Mouse (Mus musculus) forebrain, embryonic 11.5 days (tissue): ENCODE results near the gene Hdgf. TPM values are rescaled to one million over a fixed set of nuclear protein-coding genes. Genes with fewer than 3 reads are reported as not detected.
"Not testable (repeated sequence)": the region's sequence is repeated elsewhere in the genome, so short reads cannot be mapped to it uniquely, and the experiment has no call there.

Source experiments
- ATAC-seq: fragments of 200-750 bp; cut with Nextera tagmentation; replicated peaks from 2 replicates; pipeline ENCODE4 v1.8.0; 2017; ENCODE audit warnings: moderate TSS enrichment; ENCODE audit not compliant: low FRiP score
- DNase-seq: peaks from one replicate; pipeline ENCODE4 v3.0.0-alpha.2; 2017; ENCODE audit warnings: low spot score
- H3K27ac ChIP-seq: fragments of 300-500 bp; sonication (generic); 2 replicates; pipeline ENCODE4 v1.5.1; 2014; ENCODE audit warnings: low read depth, low read length
- H3K27me3 ChIP-seq: fragments of 300-500 bp; sonication (generic); 2 replicates; pipeline ENCODE4 v1.6.1; 2014; ENCODE audit warnings: mild to moderate bottlenecking, low read length, mixed read lengths; ENCODE audit not compliant: control insufficient read depth, insufficient read depth
- H3K36me3 ChIP-seq: fragments of 300-500 bp; sonication (generic); 2 replicates; pipeline ENCODE4 v1.6.1; 2014; ENCODE audit warnings: mild to moderate bottlenecking, low read length, moderate library complexity, mixed read lengths; ENCODE audit not compliant: control insufficient read depth, insufficient read depth
- H3K4me1 ChIP-seq: fragments of 300-500 bp; sonication (generic); replicated peaks from 2 replicates; pipeline ENCODE4 v1.6.1; 2014; ENCODE audit warnings: low read length, mixed read lengths; ENCODE audit not compliant: control insufficient read depth, insufficient read depth
- H3K4me2 ChIP-seq: fragments of 300-500 bp; sonication (generic); 2 replicates; pipeline ENCODE4 v1.6.1; 2014; ENCODE audit warnings: low read depth, mild to moderate bottlenecking, low read length, moderate library complexity, mixed read lengths; ENCODE audit not compliant: severe bottlenecking
- H3K4me3 ChIP-seq: fragments of 300-500 bp; sonication (generic); 2 replicates; pipeline ENCODE4 v1.5.1; 2014; ENCODE audit warnings: low read depth, low read length
- H3K9ac ChIP-seq: fragments of 300-500 bp; sonication (generic); 2 replicates; pipeline ENCODE4 v1.6.1; 2014; ENCODE audit warnings: low read length
- H3K9me3 ChIP-seq: fragments of 300-500 bp; sonication (generic); 2 replicates; pipeline ENCODE4 v1.6.1; 2016; ENCODE audit warnings: low read length, mixed read lengths; ENCODE audit not compliant: control insufficient read depth
- WGBS: fragments of 180-500 bp; shearing (Covaris S2); extraction: QIAGEN DNeasy Blood & Tissue Kit; methylation state at CpG from one replicate; pipeline ENCODE4 v1.1.7; 2014; 5-methylcytosine and 5-hydroxymethylcytosine counted together
- polyA plus RNA-seq: library from polyadenylated mRNA; unstranded; fragments of >200 nt; fragmentation: Nextera tagmentation; extraction: Ambion mirVana; gene quantifications from 2 replicates; pipeline ENCODE4 v1.2.1, GENCODE M21; 2014

The Hdgf gene
- 325 and 329 TPM in 2 replicates for polyA plus RNA-seq

DNA sequence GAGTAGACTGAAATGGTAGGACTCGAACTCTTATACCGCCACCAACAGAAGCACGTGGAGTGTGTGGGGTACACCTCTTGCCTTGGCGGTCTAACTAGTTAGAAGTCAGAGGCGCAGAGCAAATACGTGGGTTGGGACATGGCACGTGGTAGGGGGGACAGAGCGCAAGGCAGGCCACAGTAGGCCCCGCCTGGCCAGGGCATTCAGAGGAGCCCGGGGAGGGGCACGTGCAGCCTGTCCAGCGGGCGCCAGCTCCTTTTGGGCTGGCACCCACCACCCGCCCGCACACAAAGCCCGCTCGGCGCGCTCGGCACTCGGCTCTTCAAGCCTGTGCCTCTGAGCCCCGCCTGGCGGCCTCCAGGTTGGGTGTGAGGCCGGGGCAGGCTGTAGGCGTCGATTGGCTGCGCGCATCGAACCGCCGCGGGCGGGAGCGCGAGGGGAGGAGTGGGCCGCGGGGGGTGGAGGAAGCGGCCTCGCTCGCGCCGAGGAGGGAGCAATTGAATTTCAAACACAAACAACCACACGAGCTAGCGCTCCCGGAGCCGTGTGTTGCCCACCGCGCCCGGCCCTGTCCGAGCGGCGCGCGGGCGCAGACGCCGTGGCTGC lies at the start of gene Hdgf:
Gene Hdgf (plus strand): TSS at position 442 of the 606 bp plus-strand sequence.
- Histone ChIP-seq H3K27ac (peak within 1 kb of the TSS; percentile 89), H3K36me3 (no peaks in the 10 kb centered on the region), H3K9ac (peak within 1 kb of the TSS; percentile 99), H3K9me3 (no peaks in the 10 kb centered on the region), H3K4me3 (peak within 1 kb of the TSS; percentile 99), H3K4me1 (peaks cover 22% of the 10 kb centered on the region), H3K4me2 (peak within 1 kb of the TSS; percentile 78), H3K27me3 (no peaks in the 10 kb centered on the region)
- WGBS, result under 1% methylated on average over 54 of the region's 57 CpGs
- peak; percentile 94 for ATAC-seq
- peak; percentile 99 for DNase-seq

DNA sequence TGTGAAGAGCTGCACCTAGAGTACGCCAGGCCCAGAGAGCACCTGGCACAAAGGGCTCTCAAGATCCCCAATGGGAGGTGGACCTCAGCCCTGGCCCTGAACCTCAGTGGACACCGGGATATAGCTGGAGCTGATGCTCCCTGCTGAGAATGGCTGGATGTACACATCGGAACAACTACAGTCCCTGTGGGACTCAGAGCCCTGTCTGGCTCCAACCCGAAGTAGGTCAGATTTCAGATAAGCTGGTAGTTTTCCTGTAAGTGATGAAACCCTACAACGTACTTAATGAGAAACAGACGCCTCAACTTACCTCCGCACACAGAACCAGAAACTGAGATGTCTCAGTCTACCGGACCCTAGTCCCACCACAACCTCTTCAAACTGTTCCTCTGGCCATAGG lies 48.5 kb upstream of the Hdgf start:
- ATAC-seq (no peak), DNase-seq (no peak)
- WGBS, result 82% methylated on average over 8 of the region's 8 CpGs
- Histone ChIP-seq H3K27me3 (no peaks in the 10 kb centered on the region), H3K36me3 (peaks cover 12% of the 10 kb centered on the region; the same call in 1 of the 2 replicates), H3K9ac (no peak overlapping the region), H3K4me3 (no peak overlapping the region), H3K27ac (no peak overlapping the region), H3K9me3 (no peaks in the 10 kb centered on the region), H3K4me2 (no peak overlapping the region), H3K4me1 (no peaks in the 10 kb centered on the region)

- Histone ChIP-seq H3K27me3 (no peaks in the 10 kb centered on the region), H3K9me3 (no peaks in the 10 kb centered on the region), H3K9ac (no peak overlapping the region), H3K4me1 (no peaks in the 10 kb centered on the region), H3K27ac (no peak overlapping the region), H3K4me3 (no peak overlapping the region), H3K36me3 (peaks cover 12% of the 10 kb centered on the region; the same call in 1 of the 2 replicates), H3K4me2 (no peak overlapping the region)
- WGBS, result 37% methylated on average over 3 of the region's 3 CpGs
- no peak for ATAC-seq
- DNase-seq, result peak; percentile 67
Observed at GRCm38 (mm10) chr3:87859813-87860212, 46.3 kb upstream of the Hdgf start.

DNA sequence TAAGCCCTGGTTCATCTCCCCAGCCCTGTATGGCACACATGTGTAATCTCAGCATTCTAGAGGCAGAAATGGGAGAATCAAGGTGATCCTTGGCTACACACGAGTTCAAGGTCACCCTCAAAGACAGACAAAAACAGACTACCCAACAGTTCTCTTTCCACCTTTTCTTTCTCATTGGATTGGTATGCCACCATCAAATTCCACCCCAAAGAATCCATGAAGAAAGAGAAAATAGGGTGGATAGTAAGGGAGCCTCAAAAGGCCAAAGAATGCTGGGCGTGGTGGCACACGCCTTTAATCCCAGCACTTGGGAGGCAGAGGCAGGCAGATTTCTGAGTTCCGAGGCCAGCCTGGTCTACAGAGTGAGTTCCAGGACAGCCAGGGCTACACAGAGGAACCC lies 42.0 kb upstream of the Hdgf start:
- not testable (repeated sequence) for H3K9ac ChIP-seq, H3K4me3 ChIP-seq, ATAC-seq, H3K27ac ChIP-seq, H3K4me1 ChIP-seq, DNase-seq, H3K4me2 ChIP-seq, H3K9me3 ChIP-seq, H3K27me3 ChIP-seq
- WGBS, result 92% methylated on average over 4 of the region's 4 CpGs
- peaks cover 14% of the 10 kb centered on the region for H3K36me3 ChIP-seq

DNA sequence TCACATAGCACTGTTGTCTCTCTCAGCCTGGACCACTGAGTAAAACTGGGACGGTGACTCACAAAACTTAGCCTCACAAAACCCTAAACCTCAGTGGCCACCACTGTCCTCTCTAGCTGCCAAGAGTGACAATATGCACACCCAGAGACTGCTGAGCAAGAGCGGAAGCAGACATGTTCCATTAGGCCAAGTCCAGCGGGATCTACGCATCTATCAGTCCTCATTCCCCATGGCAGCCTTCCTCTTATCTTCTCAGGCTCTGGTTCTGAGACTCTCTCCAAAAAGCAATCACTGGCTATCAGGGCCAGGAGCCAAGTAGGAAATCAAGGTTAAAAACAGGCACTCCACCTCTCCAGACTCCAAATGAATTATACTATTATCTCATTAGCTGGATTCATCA lies 28.4 kb upstream of the Hdgf start:
- 96% methylated on average over 4 of the region's 4 CpGs for WGBS
- Histone ChIP-seq H3K36me3 (peaks cover 3% of the 10 kb centered on the region), H3K27me3 (no peaks in the 10 kb centered on the region), H3K9me3 (no peaks in the 10 kb centered on the region), H3K4me3 (no peak overlapping the region), H3K4me2 (no peak overlapping the region), H3K4me1 (no peaks in the 10 kb centered on the region), H3K27ac (no peak overlapping the region), H3K9ac (no peak overlapping the region)
- ATAC-seq, result no peak
- DNase-seq, result no peak

DNA sequence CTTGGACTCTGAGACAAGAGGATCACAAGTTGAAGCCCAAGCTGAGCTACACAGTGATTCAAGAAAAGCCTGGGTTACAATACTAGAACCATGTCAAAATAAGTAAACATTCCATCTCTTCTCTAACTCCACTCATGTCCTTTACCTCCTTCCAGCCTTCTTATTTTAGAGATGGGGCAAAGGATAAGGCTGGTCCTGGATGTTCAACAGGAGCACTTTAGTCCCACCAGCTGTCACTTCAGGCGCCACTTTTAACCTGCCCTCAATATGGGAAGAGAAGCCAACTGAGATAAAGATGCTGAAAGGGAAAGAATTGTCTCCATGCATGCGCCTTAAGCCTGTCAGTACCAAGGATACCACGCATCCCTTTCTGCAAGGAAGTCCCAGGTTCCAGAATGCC lies 21.8 kb upstream of the Hdgf start:
- H3K4me2 ChIP-seq, result peak overlapping the region; percentile 59
- no peaks in the 10 kb centered on the region; the same call in 1 of the 2 replicates for H3K9me3 ChIP-seq
- H3K27me3 ChIP-seq, result no peaks in the 10 kb centered on the region
- no peak overlapping the region for H3K27ac ChIP-seq
- H3K4me3 ChIP-seq, result peak overlapping the region; percentile 97
- peaks cover 3% of the 10 kb centered on the region for H3K36me3 ChIP-seq
- ATAC-seq (no peak), DNase-seq (no peak)
- peak overlapping the region; percentile 92 for H3K9ac ChIP-seq
- 5% methylated on average over 3 of the region's 3 CpGs for WGBS
- H3K4me1 ChIP-seq, result peaks cover 5% of the 10 kb centered on the region; the same call in 1 of the 2 replicates

DNA sequence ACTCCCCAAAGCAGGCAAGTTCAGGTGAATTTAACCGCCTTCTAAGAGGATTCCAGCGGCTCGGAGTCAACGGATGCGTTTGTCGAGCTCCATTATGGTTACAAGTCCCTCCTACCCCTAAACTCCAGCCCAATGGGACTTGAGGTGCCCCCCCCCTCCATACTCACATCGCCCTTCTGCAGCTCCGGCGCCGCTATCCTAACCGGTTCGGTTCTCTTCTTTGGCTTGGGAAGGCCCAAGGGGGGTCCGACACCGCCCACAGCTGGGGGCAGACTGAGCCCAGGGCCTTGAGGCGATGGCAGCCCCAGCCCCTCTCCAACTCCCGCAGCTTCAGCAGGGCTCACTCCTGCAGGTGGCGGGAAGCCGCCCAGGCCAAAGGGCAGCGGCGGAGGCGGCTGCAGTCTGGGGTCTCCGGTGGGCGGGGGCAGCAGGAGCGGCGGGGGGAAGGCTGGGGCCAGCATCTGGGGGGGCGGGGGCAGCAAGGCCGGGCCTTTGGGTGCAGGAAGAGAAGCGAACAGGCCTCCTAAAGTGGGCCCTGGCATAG lies 21.3 kb upstream of the Hdgf start:
- no peaks in the 10 kb centered on the region; the same call in 1 of the 2 replicates for H3K9me3 ChIP-seq
- H3K27ac ChIP-seq, result peak overlapping the region; percentile 68
- peak overlapping the region; percentile 97 for H3K4me3 ChIP-seq
- under 1% methylated on average over 28 of the region's 28 CpGs for whole genome bisulfite sequencing
- H3K27me3 ChIP-seq, result no peaks in the 10 kb centered on the region
- ATAC-seq (peak; percentile 34), DNase-seq (peak; percentile 75)
- peak overlapping the region; percentile 59 for H3K4me2 ChIP-seq
- H3K9ac ChIP-seq, result peak overlapping the region; percentile 92
- H3K36me3 ChIP-seq, result peaks cover 3% of the 10 kb centered on the region
- H3K4me1 ChIP-seq, result peaks cover 5% of the 10 kb centered on the region; the same call in 1 of the 2 replicates

DNA sequence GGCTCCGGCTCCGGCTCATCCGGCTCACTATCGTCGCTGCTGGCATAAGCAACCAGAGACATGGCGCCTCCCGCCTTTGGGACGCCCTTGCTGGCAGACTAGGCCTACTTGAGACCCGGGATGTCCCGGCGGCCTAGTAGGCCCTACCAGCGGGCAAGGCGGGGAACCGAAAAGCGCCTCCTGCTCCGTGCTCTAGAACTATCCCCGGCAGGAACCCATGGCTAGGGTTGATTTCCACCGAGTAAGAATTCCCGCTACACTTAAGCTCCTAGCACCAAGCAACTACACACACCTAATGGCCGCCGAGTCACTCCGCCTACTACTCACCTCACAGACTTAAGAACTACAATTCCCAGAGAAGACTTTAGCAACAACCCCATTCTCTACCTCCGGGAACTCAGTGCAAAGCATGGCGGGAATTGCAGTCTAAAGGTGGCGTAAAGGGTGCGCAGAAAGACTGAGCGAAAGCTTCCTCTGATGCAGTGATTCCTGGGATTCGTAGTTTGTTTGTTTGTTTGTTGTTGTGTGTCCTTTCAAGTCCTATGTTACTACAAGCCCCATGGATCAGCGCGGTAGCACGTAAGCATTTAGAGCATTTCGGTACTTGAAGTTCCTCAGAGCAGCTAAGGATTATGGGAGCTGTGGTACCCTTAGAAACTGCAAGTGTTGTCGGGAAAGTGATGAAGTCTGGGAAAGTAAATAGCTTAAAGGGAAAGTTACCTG lies 20.7 kb upstream of the Hdgf start, which contains the start of gene Prcc:
Gene Prcc (minus strand): TSS at position 328 of the 723 bp plus-strand sequence.
- Histone ChIP-seq H3K36me3 (peaks cover 3% of the 10 kb centered on the region), H3K4me3 (peak within 1 kb of the TSS; percentile 97), H3K4me2 (peak within 1 kb of the TSS; percentile 59), H3K27me3 (no peaks in the 10 kb centered on the region), H3K9ac (peak within 1 kb of the TSS; percentile 92), H3K9me3 (no peaks in the 10 kb centered on the region; the same call in 1 of the 2 replicates), H3K4me1 (peaks cover 5% of the 10 kb centered on the region; the same call in 1 of the 2 replicates), H3K27ac (peak within 1 kb of the TSS; percentile 68)
- WGBS, result under 1% methylated on average over 33 of the region's 33 CpGs
- DNase-seq, result peak; percentile 89
- peak; percentile 98 for ATAC-seq
